Comparison of ENCODE assay signal across 8 mouse cellular contexts in the genomic region with DNA sequence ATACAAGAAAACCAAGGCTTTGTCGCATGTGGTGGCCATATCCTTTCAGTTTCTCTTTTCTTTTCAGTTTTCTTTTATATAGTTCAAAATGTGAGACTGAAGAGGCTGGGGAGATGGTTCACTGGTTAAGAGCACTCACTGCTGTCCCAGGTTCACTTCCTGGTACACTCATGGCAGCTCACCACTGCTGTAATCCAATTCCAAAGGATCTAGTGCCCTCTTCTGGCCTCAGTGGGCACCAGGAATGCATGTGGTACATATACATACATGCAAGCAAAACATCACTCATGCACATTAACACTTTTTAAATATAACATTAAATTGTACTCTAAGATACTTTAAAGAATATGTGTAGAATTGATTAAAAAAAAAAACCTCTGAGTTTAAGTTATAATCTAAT.
DNase-seq lines count a peak whose midpoint lies in the region; ATAC-seq and TF ChIP-seq lines count a peak whose summit lies in the region.

No protein-coding gene starts in this region.

- no peak overlapping the region for H3K4me3 ChIP-seq in spleen, adult 2 months (ENCODE audit: extremely low read depth, insufficient read depth, insufficient read length)
- H3K4me3 ChIP-seq in kidney, adult 2 months (ENCODE audit: insufficient read depth, low read depth, low read length) = no peak overlapping the region

- no peak for TF ChIP-seq CTCF in spleen, adult 2 months (IDR thresholded peaks at IDR 0.05; ENCODE audit: extremely low read depth, insufficient read depth, insufficient read length, insufficient replicate concordance)
- peak; percentile 70 for TF ChIP-seq CTCF in kidney, adult 2 months (conservative IDR thresholded peaks at IDR 0.05; ENCODE audit: insufficient read depth, insufficient read length, low read depth, low read length)

- ATAC-seq in megakaryocyte progenitor cell, adult 5-6 weeks (replicated peaks; ENCODE audit: poor library complexity) = peak; percentile 99
- ATAC-seq in erythroid progenitor cell, adult 5-6 weeks (replicated peaks; ENCODE audit: low FRiP score, poor library complexity, severe bottlenecking) = no peak

- WGBS in spleen, adult 2 months = 84% methylated on average over 1 of the region's 1 CpGs
- 95% methylated on average over 1 of the region's 1 CpGs for WGBS in kidney, adult 2 months

- intact Hi-C loops in gastrocnemius, postnatal 14 days (cut with DNase I; ENCODE audit: low total_unique reads) = no loop called here

- no peaks in the 10 kb centered on the region for H3K27me3 ChIP-seq in spleen, adult 2 months (ENCODE audit: control insufficient read depth, insufficient read depth, low read length)
- no peaks in the 10 kb centered on the region for H3K27me3 ChIP-seq in kidney, adult 2 months (replicated peaks; ENCODE audit: control insufficient read depth, insufficient read depth, low read length)

- peak; percentile 19 for DNase-seq in gastrocnemius, postnatal 14 days
- no peak for DNase-seq in gastrocnemius, adult 8-10 months (ENCODE audit: low spot score in 2 of 2)
- DNase-seq in spleen, adult 2 months (ENCODE audit: low read depth in 1 of 2, low spot score in 2 of 2) = peak; percentile 1 to 5
- no peak for DNase-seq in spleen, adult 12 weeks (ENCODE audit: low spot score)
- peak; percentile 54 for DNase-seq in brain, adult 2 months (ENCODE audit: low read depth, low spot score)
- DNase-seq in kidney, adult 2 months = peak; percentile 65

- no peak for TF ChIP-seq POLR2A in spleen, adult 2 months (IDR thresholded peaks at IDR 0.05; ENCODE audit: low read depth, low read length)
- TF ChIP-seq POLR2A in kidney, adult 2 months (IDR thresholded peaks at IDR 0.05; ENCODE audit: low read depth, low read length) = no peak

- H3K36me3 ChIP-seq in spleen, adult 2 months (ENCODE audit: control insufficient read depth, insufficient read depth, low read length) = no peaks in the 10 kb centered on the region
- no peaks in the 10 kb centered on the region for H3K36me3 ChIP-seq in kidney, adult 2 months (ENCODE audit: control insufficient read depth, insufficient read depth, low read length)

- H3K4me1 ChIP-seq in spleen, adult 2 months (ENCODE audit: control insufficient read depth, insufficient read depth, insufficient read length) = no peaks in the 10 kb centered on the region
- H3K4me1 ChIP-seq in kidney, adult 2 months (ENCODE audit: control insufficient read depth, insufficient read depth, low read length) = no peaks in the 10 kb centered on the region

- H3K27ac ChIP-seq in spleen, adult 2 months (ENCODE audit: insufficient read depth, low read length) = no peak overlapping the region
- H3K27ac ChIP-seq in kidney, adult 2 months (ENCODE audit: insufficient read depth, low read depth, low read length) = no peak overlapping the region

Comparison
In these comparisons a context has a peak if more than half of its experiments do, and no peak if none do; other contexts are left out.
1. DNase-seq: peak in gastrocnemius, postnatal 14 days (single experiment), spleen, adult 2 months (2 of 2), brain, adult 2 months (single experiment) and kidney, adult 2 months (single experiment); none in gastrocnemius, adult 8-10 months (0 of 2) and spleen, adult 12 weeks (single experiment).